30 mouse cellular contexts compared by ENCODE assay signal in the genomic region with DNA sequence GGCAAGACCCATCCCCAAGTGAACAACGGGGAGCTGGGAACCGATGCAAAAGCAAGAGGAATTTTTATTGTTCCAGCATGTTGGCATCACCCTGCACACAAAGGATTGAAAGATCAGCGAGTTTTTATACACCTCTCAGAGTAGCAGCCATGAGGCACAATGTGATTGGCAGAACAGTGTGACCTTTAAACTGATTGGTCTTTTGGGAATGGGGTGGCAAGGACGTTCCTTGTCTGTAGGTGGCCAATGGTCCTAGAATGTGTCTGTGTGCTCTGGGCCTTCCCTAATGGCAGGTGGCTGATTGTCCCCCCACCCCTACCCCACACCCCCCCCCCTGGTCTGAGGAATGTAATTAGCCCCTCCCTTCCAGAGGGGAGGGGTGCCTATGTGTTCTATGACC. TPM values are rescaled to one million over a fixed set of nuclear protein-coding genes. Genes with fewer than 3 reads are reported as not detected.
"Had no signal": no experiment of that assay in that cellular context is flagged by ENCODE, and none has a peak within 500 bp of the region (broad histone marks: within the 10 kb centered on the region; RNA-seq: fewer than 3 reads in every experiment).

No protein-coding gene starts in this region.

- H3K27me3 ChIP-seq: embryonic facial prominence, embryonic 12.5 days; embryonic facial prominence, embryonic 13.5 days; embryonic facial prominence, embryonic 15.5 days; forebrain, embryonic 12.5 days; forebrain, embryonic 13.5 days; forebrain, embryonic 15.5 days had no signal

- H3K9me3 ChIP-seq: embryonic facial prominence, embryonic 10.5 days; embryonic facial prominence, embryonic 12.5 days; embryonic facial prominence, embryonic 13.5 days; forebrain, embryonic 10.5 days; forebrain, embryonic 12.5 days; forebrain, embryonic 13.5 days; forebrain, embryonic 15.5 days; heart, embryonic 10.5 days had no signal

- H3K4me3 ChIP-seq: embryonic facial prominence, embryonic 10.5 days; embryonic facial prominence, embryonic 12.5 days; embryonic facial prominence, embryonic 13.5 days; embryonic facial prominence, embryonic 15.5 days; erythroblast, embryonic 14.5 days; forebrain, embryonic 10.5 days; forebrain, embryonic 12.5 days; forebrain, embryonic 13.5 days; forebrain, embryonic 15.5 days; gastrocnemius, adult 2 months; heart, adult 2 months; heart, embryonic 10.5 days had no signal

- H3K36me3 ChIP-seq: embryonic facial prominence, embryonic 10.5 days; embryonic facial prominence, embryonic 12.5 days; embryonic facial prominence, embryonic 13.5 days; embryonic facial prominence, embryonic 15.5 days; forebrain, embryonic 10.5 days; forebrain, embryonic 12.5 days; forebrain, embryonic 15.5 days; heart, embryonic 10.5 days had no signal

- ATAC-seq: forebrain, embryonic 13.5 days; forebrain, embryonic 14.5 days; forebrain, embryonic 15.5 days; forebrain, embryonic 16.5 days; forebrain, postnatal 0 days had no signal

- H3K9ac ChIP-seq: embryonic facial prominence, embryonic 12.5 days; embryonic facial prominence, embryonic 13.5 days; embryonic facial prominence, embryonic 15.5 days; forebrain, embryonic 12.5 days; forebrain, embryonic 13.5 days; forebrain, embryonic 15.5 days; forebrain, postnatal 0 days had no signal

- H3K27ac ChIP-seq: embryonic facial prominence, embryonic 10.5 days; embryonic facial prominence, embryonic 12.5 days; embryonic facial prominence, embryonic 13.5 days; embryonic facial prominence, embryonic 15.5 days; forebrain, embryonic 10.5 days; forebrain, embryonic 12.5 days; forebrain, embryonic 13.5 days; forebrain, embryonic 15.5 days; gastrocnemius, adult 2 months; heart, adult 2 months; heart, embryonic 10.5 days had no signal

- DNase-seq: cerebellum, postnatal 10 days; cerebellum, postnatal 14 days; cerebellum, postnatal 25 days; cerebellum, postnatal 36 days; embryo, embryonic 11 days; forebrain, postnatal 0 days; gastrocnemius, adult 2 months; gastrocnemius, postnatal 10 days; gastrocnemius, postnatal 14 days; gastrocnemius, postnatal 25 days; gastrocnemius, postnatal 36 days; heart, adult 11 months; heart, adult 18-20 months; heart, adult 2 months had no signal

RNA-seq across cellular contexts. Expression of gene Glrp1, which starts 50.7 kb away (rescaled TPM):
- polyA plus RNA-seq: embryonic facial prominence, embryonic 11.5 days; embryonic facial prominence, embryonic 12.5 days; embryonic facial prominence, embryonic 13.5 days; embryonic facial prominence, embryonic 14.5 days; erythroblast, embryonic 14.5 days; forebrain, embryonic 10.5 days; forebrain, embryonic 11.5 days; forebrain, embryonic 12.5 days; forebrain, embryonic 13.5 days; forebrain, embryonic 14.5 days; forebrain, embryonic 15.5 days; forebrain, embryonic 16.5 days; heart, embryonic 10.5 days had no signal

RNA-seq across cellular contexts. Expression of gene Spp2, which starts 52.4 kb away (rescaled TPM):
- polyA plus RNA-seq: embryonic facial prominence, embryonic 12.5 days; embryonic facial prominence, embryonic 13.5 days; embryonic facial prominence, embryonic 15.5 days; erythroblast, embryonic 14.5 days; forebrain, embryonic 10.5 days; forebrain, embryonic 11.5 days; forebrain, embryonic 12.5 days; forebrain, embryonic 13.5 days; forebrain, embryonic 15.5 days; gonadal fat pad, adult 2 months; heart, adult 2 months had no signal
